Mouse (Mus musculus): ENCODE data around the gene Gnb4.

DNA sequence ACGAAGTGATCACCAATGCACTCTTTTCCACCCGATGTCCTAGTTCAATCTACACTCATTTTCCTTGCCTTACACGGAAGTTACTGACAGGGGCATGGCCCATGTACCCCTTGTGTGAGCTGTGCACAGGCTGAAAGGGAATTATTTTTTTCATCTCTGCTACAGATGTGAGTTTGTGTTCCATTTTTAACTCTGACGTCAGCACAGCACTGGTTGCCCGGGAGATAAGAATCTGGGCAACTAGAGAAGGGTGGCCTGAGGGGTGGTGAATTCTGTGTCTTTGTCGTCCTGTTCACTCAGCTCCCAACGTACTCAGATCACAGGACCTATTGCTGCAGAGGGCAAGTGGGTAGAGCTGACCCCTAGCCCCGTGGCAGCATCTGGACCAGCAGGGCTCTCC is 43.9 kb upstream of the Gnb4 start:
- no peak for TF ChIP-seq MAFK (IDR thresholded peaks at IDR 0.05; ENCODE audit: insufficient read depth, low read depth, low read length)
- TF ChIP-seq ZC3H11A (IDR thresholded peaks at IDR 0.05; ENCODE audit: borderline replicate concordance, low read depth, low read length) = no peak

All from ES-E14 (cell line).